Mouse (Mus musculus) myocyte (in vitro differentiated cells): ENCODE measurements at regions not wholly inside any gene's neighbourhood (a gene's known extent, or its start where the extent isn't known, plus 50 kb on each side); places are given as distances from the start of the nearest gene placed in this dataset.

ENCODE experiments used
- CEBPB ChIP-seq: IDR thresholded peaks from 2 replicates; pipeline ENCODE4 v1.6.1; 2011; ENCODE audit warnings: mild to moderate bottlenecking, moderate library complexity; ENCODE audit not compliant: poor library complexity, insufficient read depth, severe bottlenecking
- E2F4 ChIP-seq: IDR thresholded peaks from one replicate; pipeline ENCODE4 v1.6.1; 2011; ENCODE audit warnings: mild to moderate bottlenecking, control low read depth, moderate library complexity; ENCODE audit not compliant: insufficient read depth
- MAX ChIP-seq: IDR thresholded peaks from one replicate; pipeline ENCODE4 v1.6.1; 2011; ENCODE audit warnings: low read depth, mild to moderate bottlenecking, control low read depth
- MYOD1 ChIP-seq, 3 experiments: IDR thresholded peaks; one replicate each; pipeline ENCODE4 v1.6.1; 2011; ENCODE audit warnings: control low read depth in 2 of 3, low read depth in 2 of 3, mild to moderate bottlenecking in 2 of 3, moderate library complexity in 1 of 3; ENCODE audit not compliant: insufficient read length in 2 of 3, control insufficient read depth in 1 of 3
- MYOG ChIP-seq, 3 experiments: IDR thresholded peaks; one replicate each; pipeline ENCODE4 v1.6.1; 2011; ENCODE audit warnings: control low read depth in 2 of 3, low read depth in 2 of 3, mild to moderate bottlenecking in 2 of 3; ENCODE audit not compliant: insufficient read length in 2 of 3, control insufficient read depth in 1 of 3, insufficient read depth in 1 of 3
- POLR2A ChIP-seq: IDR thresholded peaks from one replicate; pipeline ENCODE4 v1.6.1; 2011; ENCODE audit warnings: low read depth, mild to moderate bottlenecking, control low read depth, moderate library complexity; ENCODE audit not compliant: insufficient read length
- POLR2AphosphoS2 ChIP-seq: IDR thresholded peaks from one replicate; pipeline ENCODE4 v1.6.1; 2011; ENCODE audit warnings: low read depth, control low read depth; ENCODE audit not compliant: insufficient read length
- REST ChIP-seq: IDR thresholded peaks from one replicate; pipeline ENCODE4 v1.6.1; 2011; ENCODE audit warnings: mild to moderate bottlenecking, control low read depth, moderate library complexity; ENCODE audit not compliant: insufficient read depth, insufficient read length
- TCF12 ChIP-seq: IDR thresholded peaks from one replicate; pipeline ENCODE4 v1.6.1; 2011; ENCODE audit warnings: mild to moderate bottlenecking, control low read depth; ENCODE audit not compliant: poor library complexity, insufficient read depth, severe bottlenecking
- USF1 ChIP-seq: IDR thresholded peaks from one replicate; pipeline ENCODE4 v1.6.1; 2011; ENCODE audit warnings: low read depth, mild to moderate bottlenecking, control low read depth, moderate library complexity

DNA sequence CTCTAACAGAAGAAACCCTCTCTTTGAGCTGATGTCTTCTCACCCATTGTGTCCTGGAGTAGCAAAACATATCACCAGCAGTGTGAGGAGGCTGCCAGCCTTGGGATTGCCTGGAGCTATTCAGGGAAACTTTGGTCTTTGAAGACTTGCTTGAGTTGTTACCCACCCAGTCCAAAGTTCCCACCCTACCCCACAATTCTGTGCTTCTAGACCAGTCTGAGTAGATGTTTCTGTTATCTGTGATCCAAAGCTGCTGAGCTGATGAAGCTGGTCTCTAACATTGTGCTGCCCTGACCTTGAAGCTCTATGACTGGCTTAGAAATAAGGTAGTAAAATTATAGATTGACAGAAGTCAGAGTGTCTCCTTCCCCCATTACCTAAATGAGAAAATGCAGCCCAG lies 443.8 kb upstream of the Kdm8 start:
- TF ChIP-seq REST (no peak), USF1 (no peak), POLR2A (no peak), POLR2AphosphoS2 (no peak), TCF12 (no peak), MYOG (IDR thresholded peaks at IDR 0.05; ENCODE audit: control insufficient read depth in 1 of 3, insufficient read depth in 1 of 3, insufficient read length in 2 of 3, low read depth in 2 of 3) (no peak), MAX (no peak), E2F4 (no peak), MYOD1 (IDR thresholded peaks at IDR 0.05; ENCODE audit: control insufficient read depth in 1 of 3, insufficient read length in 2 of 3, low read depth in 2 of 3) (no peak), CEBPB (no peak)
